Mouse (Mus musculus) mouse embryonic stem cell (cell line): Measurements from ENCODE around the gene Nol4l.

Experiments
- in situ Hi-C, 2 experiments: fragments of 300-500 bp; cut with MboI; formaldehyde crosslinking; loops; 1 replicate in 1 of 2; 3 replicates in 1 of 2; pipeline ENCODE4 v1.14.3; 2019 to 2020; ENCODE audit warnings: low sequenced_read_pairs in 2 of 2, low pct_unique_long_range_greater_than_20kb in 1 of 2, mixed read lengths in 1 of 2; ENCODE audit not compliant: unreplicated experiment in 1 of 2

The Nol4l gene

GRCm38 (mm10) chr2:153434880-153435831, 94.6 kb downstream of the Nol4l start:
- in situ Hi-C loops = no loop called here

- in situ Hi-C loops = no loop called here
These were observed 95.9 kb downstream of the Nol4l start for GRCm38 (mm10) chr2:153433859-153434258.

GRCm38 (mm10) chr2:153432492-153432891, 97.3 kb downstream of the Nol4l start:
- in situ Hi-C loops = no loop called here

- in situ Hi-C loops = no loop called here
These were observed 99.2 kb downstream of the Nol4l start for GRCm38 (mm10) chr2:153430571-153430970.

- in situ Hi-C loops = no loop called here
These were observed 101.3 kb downstream of the Nol4l start for GRCm38 (mm10) chr2:153428485-153428884.

- in situ Hi-C loops = no loop called here
These were observed 102.8 kb downstream of the Nol4l start for GRCm38 (mm10) chr2:153426931-153427330.

GRCm38 (mm10) chr2:153425998-153426670, 103.6 kb downstream of the Nol4l start:
- in situ Hi-C loops = no loop called here

GRCm38 (mm10) chr2:153425124-153425844, 104.5 kb downstream of the Nol4l start:
- in situ Hi-C loops = no loop called here

- in situ Hi-C loops = no loop called here
These were observed 105.2 kb downstream of the Nol4l start for GRCm38 (mm10) chr2:153424557-153424956.

GRCm38 (mm10) chr2:153423113-153423512, 106.7 kb downstream of the Nol4l start:
- in situ Hi-C loops = no loop called here

- in situ Hi-C loops = no loop called here
These were observed 107.7 kb downstream of the Nol4l start for GRCm38 (mm10) chr2:153422051-153422450.

- in situ Hi-C loops = no loop called here
These were observed 108.5 kb downstream of the Nol4l start for GRCm38 (mm10) chr2:153421233-153421632.

- in situ Hi-C loops = no loop called here
These were observed 111.4 kb downstream of the Nol4l start for GRCm38 (mm10) chr2:153418381-153418780.

GRCm38 (mm10) chr2:153417841-153418240, 111.9 kb downstream of the Nol4l start:
- in situ Hi-C loops = no loop called here

- in situ Hi-C loops = no loop called here
These were observed 115.2 kb downstream of the Nol4l start for GRCm38 (mm10) chr2:153414607-153415006.

GRCm38 (mm10) chr2:153412563-153412962, 117.2 kb downstream of the Nol4l start:
- in situ Hi-C loops = no loop called here

- in situ Hi-C loops = no loop called here
These were observed 118.2 kb downstream of the Nol4l start for GRCm38 (mm10) chr2:153411557-153411956.

- in situ Hi-C loops = no loop called here
These were observed 120.8 kb downstream of the Nol4l start for GRCm38 (mm10) chr2:153408971-153409370.

GRCm38 (mm10) chr2:153406882-153407281, 122.9 kb downstream of the Nol4l start:
- in situ Hi-C loops = no loop called here
